Mouse (Mus musculus) liver, postnatal 0 days (tissue): Measurements from ENCODE around the gene Il27.

ENCODE experiments used
- CTCF ChIP-seq: sonication (generic); IDR thresholded peaks from 2 replicates; pipeline ENCODE4 v1.5.1; 2016; ENCODE audit warnings: antibody characterized with exemption, low read depth
- EP300 ChIP-seq: IDR thresholded peaks from 2 replicates; pipeline ENCODE4 v1.6.1; 2016; ENCODE audit warnings: antibody characterized with exemption, low read depth, mild to moderate bottlenecking

DNA sequence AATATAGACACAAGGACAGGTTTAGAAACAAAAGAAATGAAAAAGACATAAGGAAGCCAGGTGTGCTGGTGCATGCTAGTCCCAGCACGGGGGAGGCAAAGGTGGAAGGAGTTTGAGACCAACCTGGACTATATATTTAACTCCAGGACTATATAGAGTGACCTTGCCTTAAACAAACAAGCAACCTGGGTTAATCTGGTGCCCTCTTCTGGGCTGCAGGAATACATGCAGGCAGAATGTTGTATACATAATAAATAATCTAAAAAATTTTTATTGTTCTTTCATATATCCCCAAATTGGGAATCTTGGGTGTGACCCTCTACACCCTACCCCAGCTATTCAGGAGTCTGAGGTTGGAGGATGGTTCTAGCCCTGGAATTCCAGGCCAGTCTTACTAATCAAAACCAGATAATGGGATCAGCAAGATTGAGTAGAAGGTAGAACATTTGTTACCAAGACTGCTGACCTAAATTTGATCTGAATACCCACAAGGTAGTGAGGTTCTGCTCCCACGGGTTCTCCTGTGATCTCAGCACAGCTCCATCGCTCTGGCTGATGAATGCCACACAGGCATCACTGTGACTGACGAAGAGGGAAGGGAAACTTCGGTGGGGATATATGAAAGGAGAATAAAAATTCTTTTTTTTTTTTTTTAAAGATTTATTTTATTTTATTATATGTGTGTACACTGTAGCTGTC is 48.0 kb upstream of the Il27 start:
- peak; percentile 31; the same call in 1 of the 2 replicates for TF ChIP-seq CTCF
- TF ChIP-seq EP300, result no peak
